Mouse (Mus musculus) left cerebral cortex, postnatal 10 days (tissue): ENCODE data around the gene Cebpa. TPM values are rescaled to one million over a fixed set of nuclear protein-coding genes. Genes with fewer than 3 reads are reported as not detected.

Experiments used
- microRNA-seq: library from miRNA; unstranded; fragments of <30 nt; microRNA quantifications from one replicate; pipeline ENCODE4 v1.2.0, GENCODE M21; 2022
- total RNA-seq, 2 experiments: library from RNA; stranded (reverse); gene quantifications; 2 replicates each; pipeline ENCODE4 v1.2.3; 2021

Cebpa gene
- total RNA-seq, 2 experiments from 2014 or later = 3.3 to 4.7 TPM

Small RNA genes lying within 50 kb of the gene (microRNA-seq; reads per million reads assigned to microRNA genes)
- gene Gm25033 = not detected

Other genes starting within 250 kb of the Cebpa start
- 10 to 100 TPM; 31.8 to 32.4 TPM for gene Pepd, start 206.9 kb upstream of the Cebpa start, total RNA-seq
- gene Cebpg, start 62.7 kb upstream of the Cebpa start, total RNA-seq = 10 to 100 TPM; 24.2 to 25.2 TPM
- gene Slc7a10, start 67.1 kb downstream of the Cebpa start, total RNA-seq = 10 to 100 TPM; 42.6 to 43.4 TPM
- gene Lrp3, start 96.2 kb downstream of the Cebpa start, total RNA-seq = 10 to 100 TPM; 88.1 to 90.1 TPM
- gene Gpatch1, start 199.1 kb downstream of the Cebpa start, total RNA-seq = 10 to 100 TPM; 21.2 to 24.1 TPM
- gene Rhpn2, start 214.9 kb downstream of the Cebpa start, total RNA-seq = 1 to 10 TPM; 2.1 TPM